Mouse (Mus musculus): ENCODE data around the gene Ltbp1. TPM values are rescaled to one million over a fixed set of nuclear protein-coding genes. Genes with fewer than 3 reads are reported as not detected.

The Ltbp1 gene
- total RNA-seq (2023) = 2.8 and 8.3 TPM in 2 replicates

DNA sequence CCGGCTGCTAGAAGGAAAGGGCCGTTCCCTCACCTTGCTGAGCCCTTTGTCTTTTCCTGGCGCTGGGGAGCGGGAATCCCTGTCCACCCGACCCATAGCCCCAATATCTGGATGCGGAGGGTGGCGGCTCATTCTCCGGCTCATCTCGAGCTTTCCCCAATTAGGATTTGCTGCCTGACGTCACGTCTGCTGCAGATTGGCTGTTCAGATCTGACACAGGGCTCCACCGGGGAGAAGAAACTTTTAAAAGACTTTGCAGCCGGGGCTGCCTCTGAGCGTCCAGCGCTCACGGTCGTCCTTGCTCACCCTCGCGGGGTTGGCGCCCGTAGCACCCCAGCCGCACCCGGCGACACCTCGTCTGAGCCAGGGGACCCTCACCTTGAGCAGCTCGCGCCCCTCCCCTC lies at the start of gene Ltbp1:
Gene Ltbp1 (plus strand): TSS at position 288 of the 404 bp plus-strand sequence.

DNA sequence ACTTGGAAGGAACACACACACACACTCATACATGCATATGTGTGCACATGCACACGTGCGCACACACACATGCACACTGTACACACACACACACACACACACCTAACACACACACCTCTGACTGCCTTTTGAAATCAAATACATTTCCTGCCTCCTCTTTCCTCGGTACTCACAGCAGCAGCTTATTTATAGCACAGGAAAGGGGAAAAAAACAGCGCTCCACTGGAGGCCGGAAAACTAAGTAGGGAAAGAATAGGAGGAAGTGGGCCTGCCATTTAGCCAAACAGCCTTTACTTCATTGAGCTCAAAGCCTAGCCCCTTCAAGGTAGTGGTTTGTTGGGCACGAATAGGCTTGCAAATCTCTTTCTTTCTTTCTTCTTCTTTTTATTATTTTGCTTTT lies 430.2 kb downstream of the Ltbp1 start, which contains the start of gene Rasgrp3:
Gene Rasgrp3 (plus strand): TSS at position 298 of the 400 bp plus-strand sequence.

